Mouse (Mus musculus): ENCODE measurements around the gene Tmem229b. TPM values are rescaled to one million over a fixed set of nuclear protein-coding genes. Genes with fewer than 3 reads are reported as not detected.
"Not testable (repeated sequence)": the region's sequence is repeated elsewhere in the genome, so short reads cannot be mapped to it uniquely, and the experiment has no call there.

The Tmem229b gene
- total RNA-seq, 2 experiments from 2014 or later = 7.0 to 10.4 TPM

DNA sequence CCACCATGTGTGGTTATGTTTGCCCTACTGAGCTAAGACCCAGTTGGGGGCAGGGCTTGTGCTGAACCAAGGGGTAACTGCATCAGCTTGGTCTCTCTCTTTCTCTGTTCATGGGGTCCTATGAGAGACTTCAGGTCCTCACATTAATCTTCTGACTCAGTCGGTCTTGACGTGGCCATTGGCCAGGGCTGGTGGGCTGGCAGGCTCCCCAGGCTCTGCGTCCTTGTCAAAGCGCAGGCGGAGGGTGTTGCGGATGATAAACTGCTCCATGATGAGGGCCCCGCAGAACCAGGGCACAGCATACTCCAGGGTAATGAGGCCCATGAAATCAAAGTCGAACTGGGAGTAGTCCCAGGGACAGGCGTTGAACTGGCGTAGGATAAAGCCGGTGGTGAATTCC is 42.9 kb downstream of the Tmem229b start:
- DNase-seq; intact Hi-C loops (cut with DNase I): not testable (repeated sequence)

DNA sequence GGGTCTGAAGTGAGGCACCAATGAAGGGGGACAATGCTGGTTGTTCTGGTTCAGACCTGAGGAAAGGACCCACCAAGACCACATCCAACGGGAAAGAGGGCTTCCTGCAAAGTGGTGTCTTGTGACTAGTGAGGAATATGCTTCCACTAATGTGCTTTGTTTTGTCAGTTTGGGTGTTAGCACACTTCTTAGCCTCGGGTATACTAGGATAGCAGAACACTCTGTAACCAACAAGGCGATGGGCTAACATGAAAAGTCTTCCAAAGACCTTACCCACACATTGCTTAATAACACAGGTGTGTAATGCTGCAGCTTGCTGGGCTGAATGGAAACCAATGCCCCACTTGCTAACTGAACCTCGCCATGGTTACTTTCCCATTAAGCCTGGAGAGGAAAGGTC is 51.0 kb downstream of the Tmem229b start:
- intact Hi-C loops (cut with DNase I) = no loop called here

DNA sequence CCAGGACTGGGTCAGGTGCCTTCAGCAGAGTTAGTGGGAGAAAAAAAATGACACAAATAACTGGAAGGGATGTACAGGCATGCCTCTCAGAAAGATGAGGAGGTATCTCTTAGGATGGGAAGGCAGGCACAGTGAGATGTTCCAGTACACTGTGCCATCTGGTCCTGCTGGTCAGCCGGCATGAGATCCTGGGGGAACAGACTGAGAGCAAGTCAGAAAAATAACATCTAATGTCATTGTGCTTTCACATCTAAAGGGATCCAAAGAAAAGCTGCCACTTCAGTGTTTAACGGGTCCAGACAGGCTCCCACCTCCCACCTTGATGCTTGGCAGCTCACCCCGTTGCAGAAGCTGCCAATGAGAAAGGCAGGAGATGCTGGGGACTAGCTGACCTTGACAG is 54.9 kb downstream of the Tmem229b start:
- intact Hi-C loops (cut with DNase I) = no loop called here
- DNase-seq = no peak

More for the DNA sequence above, 51.0 kb downstream of the Tmem229b start:
- DNase-seq = no peak

DNA sequence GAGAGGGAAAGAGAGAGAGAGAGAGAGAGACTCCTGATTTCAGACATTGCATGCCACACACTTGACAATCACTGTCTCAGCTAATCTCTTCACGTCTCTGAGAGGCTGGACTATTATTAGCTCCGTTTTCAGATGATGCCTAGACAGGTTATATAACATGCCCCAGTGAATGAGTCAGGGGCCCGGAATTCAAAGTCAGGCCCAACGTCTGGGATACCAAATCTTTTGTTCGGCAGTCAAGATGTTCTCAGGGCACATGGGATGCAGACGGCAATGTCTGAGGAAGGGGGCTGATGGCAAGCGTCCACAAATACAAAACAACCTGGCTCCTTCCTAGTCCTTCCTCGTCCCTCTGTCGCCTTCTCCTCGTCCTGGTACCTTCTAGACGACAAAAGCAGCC is 55.4 kb downstream of the Tmem229b start:
- no peak for DNase-seq

DNA sequence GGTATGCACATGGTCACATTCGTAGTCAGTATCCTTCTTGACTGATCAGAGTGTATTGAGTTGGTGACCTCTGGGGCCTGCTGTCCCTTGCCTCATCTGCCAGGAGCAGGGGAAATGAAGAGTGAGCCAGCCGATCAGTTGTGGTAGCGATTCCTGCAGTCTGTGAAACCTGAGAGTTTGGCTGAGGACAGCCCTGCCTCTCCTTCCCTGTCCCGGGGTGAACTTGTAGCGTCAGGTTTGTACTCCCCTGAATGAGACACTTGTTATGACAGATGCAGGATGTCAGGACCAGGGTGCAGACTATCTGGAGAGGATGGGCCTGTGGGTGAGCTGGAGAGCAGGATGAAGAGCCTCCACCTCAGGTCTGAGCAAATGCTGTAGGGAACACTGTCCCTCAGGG is 59.8 kb downstream of the Tmem229b start:
- DNase-seq = peak in 1 of 2 experiments; percentile 35
- intact Hi-C loops (cut with DNase I) = no loop called here

More for the DNA sequence above, 55.4 kb downstream of the Tmem229b start:
- intact Hi-C loops (cut with DNase I) = no loop called here

DNA sequence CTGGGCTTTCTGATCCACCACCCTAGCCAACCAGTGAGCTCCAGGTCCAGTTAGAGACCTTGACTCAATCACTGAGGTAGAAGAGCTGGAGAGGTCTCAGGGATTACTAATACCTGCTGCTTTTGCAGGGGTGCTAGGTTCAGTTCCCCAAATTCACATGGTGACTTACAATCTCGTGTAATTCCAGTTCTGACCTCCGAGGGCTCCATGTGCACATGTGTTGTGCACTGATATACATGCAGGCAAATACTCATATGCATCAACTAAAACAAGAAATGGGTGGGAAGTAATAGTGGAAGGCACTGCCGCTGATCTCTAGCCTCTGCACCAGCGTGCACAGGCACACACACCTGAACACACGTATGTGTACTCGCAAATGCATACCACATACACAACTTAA is 60.3 kb downstream of the Tmem229b start:
- DNase-seq = no peak
- intact Hi-C loops (cut with DNase I) = no loop called here

DNA sequence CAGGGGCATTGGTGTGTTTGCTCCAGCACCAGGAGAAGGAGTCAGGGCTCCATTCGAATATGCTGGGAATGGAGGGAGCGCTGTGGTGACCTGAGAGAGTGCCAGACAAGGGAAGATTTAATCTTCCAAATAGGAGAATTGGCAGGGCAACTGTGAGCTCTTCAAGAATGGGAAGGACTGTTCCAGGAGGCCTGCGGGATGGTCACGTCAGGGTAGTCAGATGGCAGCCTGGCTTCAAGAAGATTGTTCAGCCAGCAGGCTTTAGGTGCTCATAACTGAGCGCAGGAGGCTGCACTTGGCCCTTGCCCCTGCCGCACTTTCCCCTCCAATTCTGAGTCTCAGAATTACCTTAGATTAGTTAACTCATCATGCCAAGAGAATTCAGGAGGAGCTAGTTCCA is 64.5 kb downstream of the Tmem229b start:
- intact Hi-C loops (cut with DNase I) = loop anchor here (5.0 kb wide), 1 partner anchor 49 kb away; no protein-coding TSS in a partner anchor

DNA sequence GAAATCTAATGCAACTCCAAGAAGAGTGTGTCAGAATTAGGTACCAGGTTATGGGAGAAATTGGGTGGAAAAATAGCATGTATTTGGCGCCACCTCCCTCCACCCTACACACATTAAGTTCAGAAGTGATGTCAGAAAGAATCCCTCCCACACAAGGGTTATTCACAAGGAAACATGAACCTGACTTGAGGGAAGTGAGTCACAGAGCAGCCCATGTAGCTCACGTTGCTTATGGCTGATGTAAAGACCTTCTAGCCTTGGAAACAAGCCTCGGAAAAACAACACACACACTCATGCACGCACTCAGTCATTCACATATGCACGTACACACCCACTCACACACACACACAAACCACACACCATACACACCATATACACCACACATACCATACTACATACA is 67.3 kb downstream of the Tmem229b start:
- intact Hi-C loops (cut with DNase I) = loop anchor here (5.0 kb wide), 1 partner anchor 52 kb away; no protein-coding TSS in a partner anchor
- DNase-seq = no peak

More for the DNA sequence above, 64.5 kb downstream of the Tmem229b start:
- no peak for DNase-seq

DNA sequence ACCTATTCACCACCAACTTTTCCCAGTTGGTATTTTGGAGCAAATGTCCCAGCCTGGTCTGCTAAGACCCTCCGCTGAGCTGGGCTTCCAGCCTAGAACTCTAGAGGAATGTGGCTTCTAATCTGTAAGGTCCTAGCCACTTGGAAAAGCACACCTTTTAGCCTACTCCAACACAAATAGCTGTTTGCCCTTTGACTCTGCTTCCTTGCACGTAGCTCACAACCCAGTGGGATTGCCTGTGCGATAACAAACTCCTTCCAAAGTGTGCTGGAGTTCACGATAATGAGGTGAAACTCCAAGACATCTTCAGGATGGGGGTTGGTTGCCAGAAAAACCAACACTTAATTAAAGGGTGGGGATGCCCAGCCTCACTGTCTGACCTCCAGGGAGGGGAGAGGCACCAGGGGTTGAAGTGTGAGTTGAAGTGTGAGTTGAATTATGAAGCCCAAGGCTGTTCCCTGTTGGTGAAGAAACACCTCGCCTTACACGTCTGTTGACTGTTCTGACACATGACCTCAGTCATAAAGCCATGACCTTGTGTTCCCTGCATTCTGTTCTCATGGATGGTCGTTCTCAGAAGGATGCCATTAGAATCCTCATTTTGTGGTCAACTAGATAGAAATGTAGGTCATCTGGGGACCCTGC is 67.9 kb downstream of the Tmem229b start:
- DNase-seq = no peak
- intact Hi-C loops (cut with DNase I) = loop anchor here (5.0 kb wide), 1 partner anchor 53 kb away; no protein-coding TSS in a partner anchor

DNA sequence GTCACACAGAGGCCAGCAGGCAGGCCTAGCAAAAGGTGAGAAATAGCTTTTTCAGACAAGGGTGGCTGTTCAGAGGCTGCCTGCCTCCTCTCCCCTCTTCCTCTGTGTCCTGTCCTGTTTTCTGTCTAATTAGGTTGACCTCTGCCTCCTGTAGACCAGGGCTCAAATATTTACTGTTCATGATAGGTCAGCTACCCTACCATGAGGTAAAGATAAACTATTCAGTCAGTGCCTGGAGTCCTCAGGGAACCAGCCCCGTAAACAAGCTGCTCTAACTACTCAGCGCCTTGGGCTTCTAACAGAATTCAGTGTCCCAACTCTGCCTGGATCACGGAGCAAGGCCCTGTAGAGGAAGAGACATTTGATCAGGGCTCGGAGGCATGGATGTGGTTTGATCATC is 70.9 kb downstream of the Tmem229b start:
- DNase-seq = no peak
- intact Hi-C loops (cut with DNase I) = no loop called here

DNA sequence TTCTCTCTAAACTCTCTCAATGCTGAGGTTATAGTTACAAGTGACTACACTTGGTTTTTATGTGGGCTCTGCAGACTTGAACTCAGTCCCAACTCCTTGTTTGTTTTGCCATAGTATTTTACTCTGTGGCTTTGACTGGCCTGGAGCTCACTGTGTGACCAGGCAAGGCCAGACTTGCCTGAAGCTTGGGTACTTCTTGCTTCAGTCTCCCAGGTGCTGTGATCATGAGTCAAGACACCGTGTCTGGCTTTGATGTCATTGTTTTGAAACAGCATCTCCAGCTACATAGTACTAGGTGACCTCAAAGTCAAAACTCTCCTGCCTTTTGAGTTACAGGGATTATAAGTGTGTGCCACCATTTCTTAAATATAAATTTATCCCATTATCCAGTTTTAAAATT is 77.5 kb downstream of the Tmem229b start:
- intact Hi-C loops (cut with DNase I) = no loop called here

DNA sequence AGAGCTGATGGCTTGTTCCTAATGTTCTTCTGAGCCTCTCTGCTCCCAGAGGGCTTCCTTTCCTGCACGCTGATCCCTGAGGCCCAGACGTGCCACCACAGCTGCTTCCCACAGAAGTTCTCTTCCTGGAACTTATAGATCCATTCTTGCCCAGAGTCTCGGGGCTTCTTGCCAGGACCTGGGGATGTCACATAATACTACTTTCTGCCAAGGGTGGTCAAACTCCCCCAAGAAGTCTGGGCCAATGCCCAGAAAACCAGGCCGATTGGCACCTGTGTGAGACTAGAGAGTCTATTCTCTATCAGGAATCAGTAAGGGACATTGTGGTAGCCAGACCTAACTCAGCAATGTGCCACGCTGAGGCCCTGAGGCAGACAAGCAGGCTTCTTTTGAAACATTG is 80.1 kb downstream of the Tmem229b start:
- no peak for DNase-seq
- intact Hi-C loops (cut with DNase I) = no loop called here

More for the DNA sequence above, 77.5 kb downstream of the Tmem229b start:
- no peak for DNase-seq

DNA sequence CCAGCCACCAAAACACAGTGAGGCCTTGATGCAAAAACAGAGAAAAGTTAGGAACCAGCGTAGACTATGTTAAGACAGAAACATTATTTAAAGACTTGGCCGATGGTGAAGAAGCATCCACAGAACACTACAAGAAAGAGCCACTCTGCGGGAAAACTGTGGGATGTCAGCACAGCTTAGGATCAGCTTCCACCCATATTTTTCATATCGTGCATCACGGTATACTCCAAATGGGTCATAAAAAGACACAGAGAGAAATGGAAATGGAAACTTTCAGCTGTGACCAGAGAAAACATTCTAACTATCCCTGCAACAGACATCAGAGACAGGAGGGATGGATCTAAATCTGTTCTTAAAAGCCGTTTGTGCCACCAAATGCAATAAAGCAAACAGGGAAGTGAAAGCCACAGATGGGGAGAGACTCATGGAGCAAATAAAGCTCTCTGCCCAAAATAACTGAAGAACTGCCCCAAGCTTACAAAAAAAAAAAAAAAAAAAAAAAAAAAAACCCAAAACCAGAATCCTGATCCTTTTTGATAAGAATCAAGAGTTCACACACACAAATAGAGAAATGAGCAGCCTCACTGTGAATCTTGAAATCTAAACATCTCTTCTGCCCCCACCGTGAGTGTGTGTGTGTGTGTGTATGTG is 83.8 kb downstream of the Tmem229b start:
- intact Hi-C loops (cut with DNase I) = no loop called here
- no peak for DNase-seq

DNA sequence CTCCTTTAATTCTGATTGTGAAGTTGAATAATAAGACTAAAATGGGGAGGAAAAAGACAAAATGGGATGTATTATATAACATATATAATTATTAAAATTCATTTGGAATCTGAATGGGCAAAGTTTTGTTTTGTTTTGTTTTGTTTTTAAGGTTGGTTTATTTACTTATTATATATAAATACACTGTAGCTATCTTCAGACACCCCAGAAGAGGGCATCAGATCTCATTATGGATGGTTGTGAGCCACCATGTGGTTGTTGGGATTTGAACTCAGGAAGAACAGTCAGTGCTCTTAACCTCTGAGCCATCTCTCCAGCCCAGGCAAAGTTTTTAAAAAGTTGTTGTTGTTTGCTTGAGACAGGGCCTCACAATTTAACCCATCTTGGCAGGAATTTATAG is 84.5 kb downstream of the Tmem229b start:
- intact Hi-C loops (cut with DNase I); DNase-seq: not testable (repeated sequence)

DNA sequence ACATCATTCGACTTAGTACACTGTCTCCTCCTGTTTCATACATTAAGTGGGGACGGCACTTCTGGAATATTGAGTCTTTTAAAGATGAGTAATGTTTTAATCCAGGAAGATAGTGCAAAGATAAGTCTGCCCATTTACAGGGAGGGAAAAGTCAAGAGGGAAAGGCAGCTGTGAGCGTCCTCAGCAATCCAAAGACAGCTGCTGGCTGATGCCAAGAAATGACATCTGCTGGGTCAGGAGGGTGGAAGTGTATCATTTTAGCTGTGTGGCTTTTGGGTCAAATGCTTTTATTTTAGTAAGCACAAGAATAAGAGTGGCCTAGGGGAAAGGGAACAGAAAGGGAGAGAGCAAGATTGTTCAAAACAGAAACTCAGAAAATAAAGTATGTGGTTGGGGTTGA is 85.4 kb downstream of the Tmem229b start:
- no peak for DNase-seq
- intact Hi-C loops (cut with DNase I) = no loop called here

DNA sequence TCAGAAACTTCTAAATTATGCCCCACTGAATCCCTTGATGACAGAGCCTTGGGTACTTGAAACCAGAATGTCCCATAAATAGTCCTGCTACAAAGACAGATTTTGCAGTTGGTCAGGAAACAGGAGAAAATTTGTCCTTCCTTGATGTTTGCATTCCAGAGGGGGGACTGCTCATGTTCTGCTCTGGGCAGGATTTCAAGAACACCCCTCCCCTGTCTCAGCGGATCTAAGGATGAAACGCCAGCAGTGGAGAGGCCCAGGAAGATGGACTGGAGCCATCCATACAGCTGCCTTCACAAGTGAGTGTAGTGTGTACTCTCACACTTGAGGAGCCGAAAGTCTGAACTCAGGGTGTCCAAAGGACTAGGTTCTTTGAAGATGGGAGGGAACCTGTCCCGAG is 86.0 kb downstream of the Tmem229b start:
- intact Hi-C loops (cut with DNase I) = no loop called here
- no peak for DNase-seq

DNA sequence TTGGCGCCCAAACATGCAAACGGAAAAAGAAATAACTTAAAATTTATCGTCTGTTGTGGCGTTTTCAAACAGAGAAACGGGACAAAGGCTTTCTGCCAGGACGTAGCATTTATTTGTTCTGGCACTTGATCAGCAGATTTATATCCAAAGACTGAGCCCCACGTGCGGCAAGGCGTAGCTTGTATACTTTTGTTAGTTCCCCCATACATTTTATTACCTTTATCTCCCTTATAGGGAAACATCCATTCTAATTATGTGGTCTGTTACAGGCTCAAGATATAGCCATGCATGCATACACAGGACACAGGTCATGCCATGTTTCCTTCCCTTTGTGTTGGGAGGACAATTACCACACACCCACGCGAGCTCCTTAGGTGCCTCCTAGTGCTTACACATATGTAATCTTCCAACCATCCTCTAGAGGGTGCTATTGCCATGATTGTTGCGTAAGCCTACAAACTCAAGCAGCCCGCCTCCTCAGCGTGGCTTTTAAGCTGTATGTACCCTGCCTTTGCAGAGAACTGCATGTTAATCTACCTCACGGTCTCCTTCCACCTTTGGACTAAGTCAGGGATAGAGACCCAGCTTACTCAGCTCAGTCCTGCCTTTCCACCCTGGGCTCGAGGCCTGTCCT is 88.2 kb downstream of the Tmem229b start:
- DNase-seq = peak in 1 of 2 experiments; percentile 17
- intact Hi-C loops (cut with DNase I) = loop anchor here (1.0 to 5.0 kb wide), 3 partner anchors 68 to 177 kb away; partner anchors contain the start of gene Tmem229b

DNA sequence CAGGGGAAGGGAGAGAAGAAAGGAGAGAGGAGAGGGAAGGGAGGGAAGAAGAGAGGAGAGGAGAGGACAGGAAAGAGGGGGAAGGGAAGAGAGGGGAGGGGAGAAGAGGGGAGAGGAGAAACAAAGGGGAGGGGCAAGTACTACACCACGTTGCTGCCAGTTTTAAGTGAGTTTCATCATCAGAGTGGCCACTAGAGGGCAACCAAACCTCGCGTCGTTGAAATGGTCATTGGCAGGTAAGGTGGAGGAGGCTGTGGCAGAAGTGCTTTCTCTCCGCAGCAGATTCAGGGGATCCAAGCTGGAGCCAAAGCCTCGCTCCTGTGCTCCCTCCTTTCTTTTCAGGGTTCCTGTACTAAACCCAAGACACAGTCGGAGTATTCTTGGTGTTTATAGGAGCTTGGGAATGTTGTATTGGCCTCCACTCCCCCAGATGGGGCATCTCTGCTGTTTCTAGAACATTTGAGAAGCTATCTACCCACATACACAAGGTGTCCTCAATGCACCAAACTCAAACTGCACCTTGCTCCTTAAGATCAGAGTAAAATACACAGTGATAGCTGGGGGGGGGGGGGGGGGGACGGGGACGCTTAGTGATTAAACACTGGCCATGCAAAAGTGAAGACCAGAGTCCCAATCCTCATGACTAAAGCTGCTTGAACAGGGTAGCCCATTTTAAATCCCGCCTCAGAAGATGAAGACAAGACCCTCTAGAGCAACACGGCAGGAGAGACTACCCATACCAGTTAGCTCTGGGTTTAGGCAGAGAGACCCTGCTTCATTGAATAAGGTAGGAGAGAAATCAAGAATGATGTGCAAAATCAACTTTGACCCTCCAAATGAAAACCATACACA is 89.0 kb downstream of the Tmem229b start:
- intact Hi-C loops (cut with DNase I) = loop anchor here (1.0 to 5.0 kb wide), 4 partner anchors 68 to 178 kb away; partner anchors contain the start of gene Tmem229b

DNA sequence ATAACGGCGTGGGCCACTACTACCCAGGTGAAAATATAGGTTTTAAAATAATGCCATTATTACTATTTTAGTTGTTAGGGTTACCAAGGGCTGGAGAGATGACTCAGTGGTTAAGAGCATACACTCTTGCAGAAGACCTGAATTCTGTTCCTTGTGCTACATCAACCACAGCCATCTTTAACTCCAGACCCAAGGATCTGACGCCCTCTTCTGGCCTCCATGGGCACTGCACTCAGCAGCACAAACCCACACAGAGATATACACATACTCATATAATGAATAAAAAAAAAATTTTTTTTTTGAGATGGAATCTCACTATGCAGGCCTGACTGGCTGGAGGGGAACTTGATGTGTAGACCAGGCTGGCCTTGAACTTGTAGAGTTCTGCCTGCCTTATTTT is 91.1 kb downstream of the Tmem229b start:
- intact Hi-C loops (cut with DNase I) = loop anchor here (5.0 kb wide), 1 partner anchor 91 kb away; the partner anchor contains the start of gene Tmem229b
- no peak for DNase-seq

More for the DNA sequence above, 89.0 kb downstream of the Tmem229b start:
- DNase-seq = peak; percentile 60 to 69

DNA sequence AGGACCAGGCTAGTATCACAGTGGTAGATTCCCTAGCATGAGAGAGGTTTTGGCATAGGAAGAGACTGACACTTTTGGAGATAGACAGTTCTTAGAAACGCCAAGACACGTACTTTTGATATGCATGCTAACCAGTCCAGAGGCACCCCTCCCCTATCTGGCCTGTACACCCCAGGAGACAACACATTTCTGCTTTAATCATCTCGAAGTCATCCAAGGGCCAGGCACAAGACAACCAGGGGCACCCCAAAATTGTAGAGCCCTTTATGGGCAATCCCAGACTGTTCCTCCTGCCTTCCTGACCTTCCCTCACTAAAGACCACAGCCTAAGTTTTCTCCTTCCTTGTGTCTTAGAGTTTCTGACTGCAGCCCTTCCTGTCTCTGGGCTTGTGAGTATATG is 91.9 kb downstream of the Tmem229b start:
- intact Hi-C loops (cut with DNase I) = loop anchor here (5.0 kb wide), 1 partner anchor 92 kb away; the partner anchor contains the start of gene Tmem229b
- DNase-seq = no peak
